Mouse (Mus musculus) midbrain, embryonic 13.5 days (tissue): ENCODE measurements around the gene Ramp1. TPM values are rescaled to one million over a fixed set of nuclear protein-coding genes. Genes with fewer than 3 reads are reported as not detected.

Experiments
- ATAC-seq: fragments of 200-750 bp; cut with Nextera tagmentation; 2 replicates; pipeline ENCODE4 v1.8.0; 2017; ENCODE audit warnings: mild to moderate bottlenecking, moderate TSS enrichment, moderate library complexity
- H3K27ac ChIP-seq: fragments of 300-500 bp; sonication (generic); 2 replicates; pipeline ENCODE4 v1.5.1; 2015; ENCODE audit warnings: inconsistent platforms, mild to moderate bottlenecking, moderate library complexity
- H3K27me3 ChIP-seq: fragments of 300-500 bp; sonication (generic); 2 replicates; pipeline ENCODE4 v1.6.1; 2015; ENCODE audit warnings: mild to moderate bottlenecking, inconsistent platforms
- H3K36me3 ChIP-seq: fragments of 300-500 bp; sonication (generic); 2 replicates; pipeline ENCODE4 v1.6.1; 2015; ENCODE audit warnings: mild to moderate bottlenecking, inconsistent platforms
- H3K4me1 ChIP-seq: fragments of 300-500 bp; sonication (generic); replicated peaks from 2 replicates; pipeline ENCODE4 v1.6.1; 2015; ENCODE audit warnings: inconsistent platforms
- H3K4me2 ChIP-seq: fragments of 300-500 bp; sonication (generic); replicated peaks from 2 replicates; pipeline ENCODE4 v1.6.1; 2015; ENCODE audit warnings: moderate library complexity, mild to moderate bottlenecking, inconsistent platforms
- H3K4me3 ChIP-seq: fragments of 300-500 bp; sonication (generic); replicated peaks from 2 replicates; pipeline ENCODE4 v1.5.1; 2015; ENCODE audit warnings: mild to moderate bottlenecking, inconsistent platforms
- H3K9ac ChIP-seq: fragments of 300-500 bp; sonication (generic); replicated peaks from 2 replicates; pipeline ENCODE4 v1.6.1; 2015; ENCODE audit warnings: mild to moderate bottlenecking, inconsistent platforms
- H3K9me3 ChIP-seq: fragments of 300-500 bp; sonication (generic); 2 replicates; pipeline ENCODE4 v1.6.1; 2016; ENCODE audit warnings: mild to moderate bottlenecking, inconsistent platforms
- WGBS: fragments of 180-500 bp; shearing (Covaris S2); methylation state at CpG from one replicate; pipeline ENCODE4 v1.1.7; 2015; 5-methylcytosine and 5-hydroxymethylcytosine counted together
- polyA plus RNA-seq: library from polyadenylated mRNA; unstranded; fragments of >200 nt; fragmentation: Nextera tagmentation; extraction: Ambion mirVana; gene quantifications from 2 replicates; pipeline ENCODE4 v1.2.1, GENCODE M21; 2015

The Ramp1 gene
- polyA plus RNA-seq, 1 experiment from 2014 or later = 1.2 TPM

DNA sequence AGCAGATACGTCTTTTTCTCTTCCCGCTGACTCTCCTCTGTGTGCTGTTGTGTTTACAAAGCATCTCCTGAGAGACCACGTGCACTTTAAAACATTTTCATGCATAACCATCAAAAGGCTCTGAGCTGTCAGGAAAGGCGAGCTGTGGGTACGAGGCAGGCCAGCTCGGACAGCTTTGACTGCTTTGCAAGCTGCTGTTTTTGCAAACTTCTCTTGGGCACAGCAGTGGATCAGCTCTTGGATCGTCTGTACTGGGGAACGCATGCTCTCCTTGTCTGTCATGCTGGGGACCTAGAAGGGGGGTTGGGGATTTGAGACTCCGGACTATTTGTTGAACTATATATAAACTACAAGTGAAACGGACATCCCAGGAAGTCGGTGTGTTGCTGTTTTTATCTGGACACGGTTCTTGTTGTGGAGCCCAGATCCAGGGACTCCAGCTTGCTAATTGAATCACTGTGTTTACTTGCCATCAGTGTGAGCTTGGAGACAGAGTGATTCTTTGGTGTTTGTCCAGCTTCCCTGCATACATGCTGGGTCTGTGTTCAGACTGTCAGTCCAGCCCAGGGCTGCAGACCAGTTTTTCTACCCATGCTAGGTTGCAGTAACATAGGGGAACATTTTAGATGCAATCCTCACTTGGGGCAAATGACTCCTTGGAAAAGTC, 2.3 kb downstream of the Ramp1 start:
- Histone ChIP-seq H3K4me1 (peaks cover 21% of the 10 kb centered on the region), H3K27me3 (peaks cover 31% of the 10 kb centered on the region), H3K4me2 (no peak overlapping the region), H3K9me3 (no peaks in the 10 kb centered on the region), H3K36me3 (no peaks in the 10 kb centered on the region), H3K4me3 (no peak overlapping the region), H3K27ac (no peak overlapping the region), H3K9ac (no peak overlapping the region)
- no peak for ATAC-seq
- WGBS = 49% methylated on average over 12 of the region's 12 CpGs

DNA sequence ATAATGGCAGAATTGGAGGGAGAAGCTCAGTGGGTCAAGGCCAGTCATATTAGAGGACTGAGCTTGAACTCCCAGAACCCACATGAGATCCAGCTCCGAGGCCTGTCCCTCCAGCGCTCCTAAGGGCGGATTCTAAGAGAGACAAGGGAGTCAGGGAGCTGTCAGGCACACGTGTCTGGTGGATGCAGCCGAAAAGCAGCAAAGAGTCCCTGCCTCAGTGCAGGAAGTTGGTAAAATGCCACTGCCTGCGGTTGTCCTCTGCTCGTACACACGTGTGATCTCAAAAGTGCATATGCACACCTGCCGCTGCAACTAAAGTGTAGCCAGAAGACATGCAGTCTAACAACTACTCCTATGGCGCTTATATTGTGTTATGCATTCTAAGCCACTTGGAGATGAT, 3.7 kb downstream of the Ramp1 start:
- Histone ChIP-seq H3K36me3 (no peaks in the 10 kb centered on the region), H3K4me1 (peaks cover 21% of the 10 kb centered on the region), H3K4me3 (no peak overlapping the region), H3K27me3 (peaks cover 29% of the 10 kb centered on the region), H3K4me2 (no peak overlapping the region), H3K9ac (no peak overlapping the region), H3K9me3 (no peaks in the 10 kb centered on the region), H3K27ac (no peak overlapping the region)
- ATAC-seq = no peak
- 84% methylated on average over 10 of the region's 10 CpGs for WGBS

DNA sequence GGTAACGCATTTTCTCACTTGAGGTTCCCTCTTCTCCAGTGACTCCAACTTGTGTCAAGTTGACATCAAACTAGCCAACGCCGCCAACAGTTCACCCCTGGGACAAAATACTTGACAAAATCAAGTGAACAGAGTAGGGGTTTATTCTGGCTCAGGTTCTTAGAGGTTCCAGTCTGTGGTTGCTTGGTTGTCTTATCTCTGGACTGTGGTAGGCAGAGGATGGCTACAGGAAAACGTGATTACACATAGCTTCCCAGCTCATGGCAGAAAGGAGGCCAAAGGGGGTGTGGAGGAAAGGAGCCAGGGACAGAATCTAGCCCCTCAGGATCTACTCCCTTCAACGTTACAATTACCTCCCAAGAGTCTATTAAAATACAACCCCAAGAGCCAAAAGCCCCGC, 7.1 kb downstream of the Ramp1 start:
- ATAC-seq = no peak
- Histone ChIP-seq H3K27ac (no peak overlapping the region), H3K27me3 (no peaks in the 10 kb centered on the region), H3K4me3 (no peak overlapping the region), H3K36me3 (no peaks in the 10 kb centered on the region), H3K4me1 (peaks cover 1% of the 10 kb centered on the region; the same call in 1 of the 2 replicates), H3K9ac (no peak overlapping the region), H3K9me3 (no peaks in the 10 kb centered on the region), H3K4me2 (no peak overlapping the region)
- 89% methylated on average over 6 of the region's 6 CpGs for WGBS

GRCm38 (mm10) chr1:91187315-91187714, 7.7 kb downstream of the Ramp1 start:
- no peak overlapping the region for H3K4me3 ChIP-seq
- H3K9ac ChIP-seq = no peak overlapping the region
- ATAC-seq = no peak
- no peak overlapping the region for H3K4me2 ChIP-seq
- H3K27ac ChIP-seq = no peak overlapping the region
- 93% methylated on average over 5 of the region's 5 CpGs for WGBS
- no peaks in the 10 kb centered on the region for H3K9me3 ChIP-seq
- H3K4me1 ChIP-seq = no peaks in the 10 kb centered on the region
- no peaks in the 10 kb centered on the region for H3K27me3 ChIP-seq
- no peaks in the 10 kb centered on the region for H3K36me3 ChIP-seq

- no peak for ATAC-seq
- Histone ChIP-seq H3K27ac (no peak overlapping the region), H3K36me3 (no peaks in the 10 kb centered on the region), H3K9ac (no peak overlapping the region), H3K27me3 (no peaks in the 10 kb centered on the region), H3K9me3 (no peaks in the 10 kb centered on the region), H3K4me1 (no peaks in the 10 kb centered on the region), H3K4me3 (no peak overlapping the region), H3K4me2 (no peak overlapping the region)
- 85% methylated on average over 7 of the region's 7 CpGs for WGBS
Observed at GRCm38 (mm10) chr1:91187786-91188640, 8.4 kb downstream of the Ramp1 start.

DNA sequence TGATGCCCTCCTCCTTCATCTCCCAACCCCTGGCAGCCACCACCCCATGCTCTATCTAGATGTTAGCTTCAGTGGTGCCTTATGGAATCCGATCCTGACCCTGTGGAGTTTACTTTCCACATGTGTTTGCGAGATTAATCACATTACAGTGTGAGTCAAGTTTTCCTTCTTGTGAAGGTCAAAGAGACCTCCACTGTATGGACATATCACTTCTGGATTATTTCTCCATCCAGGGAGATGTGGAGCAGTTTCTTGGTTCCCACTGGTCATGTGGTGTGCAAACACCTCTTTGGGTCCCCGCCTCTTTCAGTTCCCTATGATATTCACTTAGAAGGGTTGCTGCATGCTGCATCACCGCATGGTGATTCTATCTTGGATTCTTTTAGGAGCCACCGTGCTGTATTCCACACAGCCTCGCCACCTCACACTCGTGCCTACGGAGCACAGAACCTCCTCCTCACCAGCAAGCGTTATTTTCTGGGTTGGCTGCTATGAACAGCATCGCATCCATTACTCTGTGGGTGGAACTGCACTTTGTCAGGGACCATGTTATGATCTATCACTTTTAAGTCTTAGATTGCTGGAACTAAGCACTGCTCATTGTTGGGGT, 9.3 kb downstream of the Ramp1 start:
- Histone ChIP-seq H3K36me3 (no peaks in the 10 kb centered on the region), H3K9me3 (no peaks in the 10 kb centered on the region), H3K9ac (no peak overlapping the region), H3K4me1 (no peaks in the 10 kb centered on the region), H3K27me3 (no peaks in the 10 kb centered on the region), H3K4me2 (no peak overlapping the region), H3K27ac (no peak overlapping the region), H3K4me3 (no peak overlapping the region)
- 94% methylated on average over 10 of the region's 10 CpGs for WGBS
- ATAC-seq = no peak

- no peak overlapping the region for H3K4me2 ChIP-seq
- H3K4me3 ChIP-seq = no peak overlapping the region
- ATAC-seq = no peak
- H3K9ac ChIP-seq = no peak overlapping the region
- H3K27me3 ChIP-seq = no peaks in the 10 kb centered on the region
- 81% methylated on average over 8 of the region's 8 CpGs for WGBS
- no peaks in the 10 kb centered on the region for H3K4me1 ChIP-seq
- no peaks in the 10 kb centered on the region for H3K36me3 ChIP-seq
- no peak overlapping the region for H3K27ac ChIP-seq
- H3K9me3 ChIP-seq = no peaks in the 10 kb centered on the region
Observed at GRCm38 (mm10) chr1:91192184-91192583, 12.6 kb downstream of the Ramp1 start.

DNA sequence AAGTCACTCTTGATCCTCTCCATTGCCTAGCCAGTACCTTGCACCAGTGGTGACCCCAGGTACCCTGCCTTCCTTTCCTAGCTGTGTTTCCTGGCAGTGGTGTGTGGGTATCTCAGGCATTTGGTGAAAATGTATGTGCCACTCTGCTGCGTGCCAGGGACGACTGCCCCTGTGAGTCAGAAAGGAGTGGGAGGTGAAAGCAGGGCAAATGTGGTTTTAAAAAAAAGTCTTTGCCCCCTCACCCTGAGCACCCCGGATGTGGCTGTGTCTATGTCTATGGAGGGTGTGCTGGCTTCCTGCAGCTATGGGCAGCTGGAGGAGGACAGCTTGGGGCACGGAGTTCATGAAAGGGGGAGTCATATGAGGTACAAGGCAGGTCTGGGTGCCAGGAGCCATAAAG, 13.6 kb downstream of the Ramp1 start:
- H3K9ac ChIP-seq = no peak overlapping the region
- H3K27ac ChIP-seq = no peak overlapping the region
- H3K4me3 ChIP-seq = no peak overlapping the region
- H3K4me2 ChIP-seq = no peak overlapping the region
- H3K4me1 ChIP-seq = no peaks in the 10 kb centered on the region
- no peaks in the 10 kb centered on the region for H3K9me3 ChIP-seq
- ATAC-seq = no peak
- H3K27me3 ChIP-seq = no peaks in the 10 kb centered on the region
- H3K36me3 ChIP-seq = no peaks in the 10 kb centered on the region
- WGBS = 89% methylated on average over 4 of the region's 4 CpGs

- H3K4me3 ChIP-seq = no peak overlapping the region
- H3K4me2 ChIP-seq = no peak overlapping the region
- no peak overlapping the region for H3K27ac ChIP-seq
- H3K27me3 ChIP-seq = no peaks in the 10 kb centered on the region
- WGBS = 86% methylated on average over 4 of the region's 4 CpGs
- H3K4me1 ChIP-seq = no peaks in the 10 kb centered on the region
- H3K9ac ChIP-seq = no peak overlapping the region
- no peaks in the 10 kb centered on the region for H3K9me3 ChIP-seq
- H3K36me3 ChIP-seq = no peaks in the 10 kb centered on the region
- ATAC-seq = no peak
Observed at GRCm38 (mm10) chr1:91193680-91194079, 14.1 kb downstream of the Ramp1 start.

GRCm38 (mm10) chr1:91199793-91200192, 20.2 kb downstream of the Ramp1 start:
- Histone ChIP-seq H3K4me2 (no peak overlapping the region), H3K27ac (no peak overlapping the region), H3K9ac (no peak overlapping the region), H3K27me3 (no peaks in the 10 kb centered on the region), H3K4me1 (no peaks in the 10 kb centered on the region), H3K36me3 (no peaks in the 10 kb centered on the region), H3K9me3 (no peaks in the 10 kb centered on the region), H3K4me3 (no peak overlapping the region)
- no peak for ATAC-seq
- 87% methylated on average over 10 of the region's 10 CpGs for whole genome bisulfite sequencing

DNA sequence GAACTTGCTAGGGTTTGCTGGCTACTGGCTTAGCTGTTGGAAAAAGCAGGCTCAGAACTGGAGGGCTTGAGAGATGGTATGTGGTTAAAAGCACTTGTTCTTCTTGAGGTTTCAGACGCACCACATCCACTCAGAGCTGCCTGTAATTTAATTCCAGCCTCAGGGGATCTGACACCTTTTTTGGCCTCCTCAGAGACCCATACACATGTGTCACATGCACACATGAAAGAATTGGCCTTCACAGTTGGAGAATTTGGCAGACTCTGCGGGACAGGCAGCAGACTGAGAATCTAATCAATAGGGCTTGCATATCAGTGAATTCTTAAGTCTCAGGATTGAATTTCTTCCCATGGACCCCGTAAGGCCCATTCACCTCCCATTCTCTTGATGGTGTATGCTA, 21.5 kb downstream of the Ramp1 start:
- Histone ChIP-seq H3K9me3 (no peaks in the 10 kb centered on the region), H3K27me3 (no peaks in the 10 kb centered on the region), H3K36me3 (no peaks in the 10 kb centered on the region), H3K4me2 (no peak overlapping the region), H3K4me3 (no peak overlapping the region), H3K9ac (no peak overlapping the region), H3K27ac (no peak overlapping the region), H3K4me1 (no peaks in the 10 kb centered on the region)
- ATAC-seq = no peak
- 56% methylated on average over 3 of the region's 3 CpGs for WGBS

DNA sequence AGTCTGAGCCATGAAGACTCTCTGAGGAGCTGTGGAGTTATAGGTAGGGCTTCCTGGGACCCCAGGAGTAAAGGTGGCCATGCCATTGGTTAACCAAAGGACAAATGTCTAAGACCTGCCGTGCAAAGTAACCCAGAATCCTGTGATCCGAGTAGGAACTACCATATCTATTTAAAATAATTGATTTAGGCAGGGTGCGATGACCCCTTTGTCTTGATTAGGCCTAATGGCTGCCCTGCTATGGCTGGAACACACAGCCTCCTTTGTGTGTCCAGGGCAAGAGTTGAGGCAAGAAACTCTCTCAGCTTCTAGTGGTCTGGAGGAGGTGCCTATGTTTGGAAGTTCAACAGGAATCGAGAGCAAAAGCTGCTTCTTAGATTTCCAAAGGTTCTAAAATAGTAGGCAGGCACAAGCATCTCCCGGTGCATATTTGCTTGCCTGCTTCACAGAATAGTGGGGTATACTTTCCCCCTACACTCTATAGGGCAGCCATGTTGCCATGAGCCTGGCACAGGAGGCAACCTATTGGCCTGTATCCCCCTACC, 24.7 kb downstream of the Ramp1 start:
- Histone ChIP-seq H3K4me1 (no peaks in the 10 kb centered on the region), H3K4me3 (no peak overlapping the region), H3K27ac (no peak overlapping the region), H3K4me2 (no peak overlapping the region), H3K27me3 (no peaks in the 10 kb centered on the region), H3K36me3 (no peaks in the 10 kb centered on the region), H3K9ac (no peak overlapping the region), H3K9me3 (no peaks in the 10 kb centered on the region)
- no peak for ATAC-seq
- WGBS = 83% methylated on average over 5 of the region's 5 CpGs
